Mouse (Mus musculus) retina, adult 2 months (tissue): ENCODE results near the gene Zfp740.

Experiments used
- DNase-seq: peaks from one replicate; pipeline ENCODE4 v3.0.0-alpha.2; 2012; ENCODE audit warnings: low read depth, low spot score

Gene Zfp740

GRCm38 (mm10) chr15:102248131-102248811 lies 45.2 kb downstream of the Zfp740 start:
- DNase-seq = no peak

- no peak for DNase-seq
Observed at GRCm38 (mm10) chr15:102248812-102249191, 45.8 kb downstream of the Zfp740 start.

- DNase-seq = no peak
Observed at GRCm38 (mm10) chr15:102249251-102249691, 46.2 kb downstream of the Zfp740 start.

GRCm38 (mm10) chr15:102249967-102250366 lies 46.9 kb downstream of the Zfp740 start:
- no peak for DNase-seq

- no peak for DNase-seq
Observed at GRCm38 (mm10) chr15:102250521-102250920, 47.5 kb downstream of the Zfp740 start.

- DNase-seq = no peak
Observed at GRCm38 (mm10) chr15:102255547-102256255, 52.7 kb downstream of the Zfp740 start.

GRCm38 (mm10) chr15:102256431-102257201 lies 53.6 kb downstream of the Zfp740 start:
- DNase-seq = no peak

- no peak for DNase-seq
Observed at GRCm38 (mm10) chr15:102257202-102258075, 54.4 kb downstream of the Zfp740 start, which contains the start of gene Rarg. TSS of gene Rarg (minus strand) at chr15:102257517.

- DNase-seq = no peak
Observed at GRCm38 (mm10) chr15:102258076-102258470, 55.0 kb downstream of the Zfp740 start.

GRCm38 (mm10) chr15:102258581-102259253 lies 55.7 kb downstream of the Zfp740 start:
- no peak for DNase-seq

- no peak for DNase-seq
Observed at GRCm38 (mm10) chr15:102262582-102262981, 59.5 kb downstream of the Zfp740 start.

- no peak for DNase-seq
Observed at GRCm38 (mm10) chr15:102263037-102263436, 60.0 kb downstream of the Zfp740 start.
